Mouse (Mus musculus) retina, embryonic 14.5 days (tissue): ENCODE results near the gene Olfr1434.
"Not testable (repeated sequence)": the region's sequence is repeated elsewhere in the genome, so short reads cannot be mapped to it uniquely, and the experiment has no call there.

Experiments used
- DNase-seq: peaks from one replicate; pipeline ENCODE4 v3.0.0-alpha.2; 2015; ENCODE audit warnings: low spot score

Gene Olfr1434

GRCm38 (mm10) chr19:12279554-12279953, at the start of gene Olfr1434:
TSS of gene Olfr1434 (plus strand) at chr19:12279854.
- DNase-seq: no peak

GRCm38 (mm10) chr19:12232496-12232895, 47.2 kb upstream of the Olfr1434 start, which contains the start of gene Olfr1432:
TSS of gene Olfr1432 (minus strand) at chr19:12232596.
- not testable (repeated sequence) for DNase-seq

GRCm38 (mm10) chr19:12241559-12241958, 38.1 kb upstream of the Olfr1434 start, which contains the start of gene Olfr262:
TSS of gene Olfr262 (minus strand) at chr19:12241659.
- no peak for DNase-seq

GRCm38 (mm10) chr19:12260732-12261131, 18.9 kb upstream of the Olfr1434 start, which contains the start of gene Olfr235:
TSS of gene Olfr235 (plus strand) at chr19:12261032.
- no peak for DNase-seq

- no peak for DNase-seq
These were observed 13.3 kb downstream of the Olfr1434 start for GRCm38 (mm10) chr19:12292979-12293378.

GRCm38 (mm10) chr19:12299030-12299429, 19.4 kb downstream of the Olfr1434 start, which contains the start of gene Olfr1436:
TSS of gene Olfr1436 (minus strand) at chr19:12299130.
- DNase-seq: not testable (repeated sequence)

- no peak for DNase-seq
These were observed 45.3 kb downstream of the Olfr1434 start, which contains the start of gene Olfr1437 for GRCm38 (mm10) chr19:12325001-12325400. TSS of gene Olfr1437 (minus strand) at chr19:12325101.
